Mouse (Mus musculus) kidney, postnatal 10 days (tissue): ENCODE data around the gene Klhl3.
A peak's percentile ranks its signal among the peaks of the same experiment; 100 is the strongest.

Source experiments
- DNase-seq: peaks from one replicate; pipeline ENCODE4 v3.0.0; 2021; ENCODE audit warnings: mixed read lengths

Gene Klhl3

GRCm38 (mm10) chr13:58023001-58023560 lies 90.3 kb downstream of the Klhl3 start:
- no peak for DNase-seq

GRCm38 (mm10) chr13:58020428-58020827 lies 93.0 kb downstream of the Klhl3 start:
- no peak for DNase-seq

GRCm38 (mm10) chr13:58017298-58017697 lies 96.1 kb downstream of the Klhl3 start:
- DNase-seq, result no peak

DNA sequence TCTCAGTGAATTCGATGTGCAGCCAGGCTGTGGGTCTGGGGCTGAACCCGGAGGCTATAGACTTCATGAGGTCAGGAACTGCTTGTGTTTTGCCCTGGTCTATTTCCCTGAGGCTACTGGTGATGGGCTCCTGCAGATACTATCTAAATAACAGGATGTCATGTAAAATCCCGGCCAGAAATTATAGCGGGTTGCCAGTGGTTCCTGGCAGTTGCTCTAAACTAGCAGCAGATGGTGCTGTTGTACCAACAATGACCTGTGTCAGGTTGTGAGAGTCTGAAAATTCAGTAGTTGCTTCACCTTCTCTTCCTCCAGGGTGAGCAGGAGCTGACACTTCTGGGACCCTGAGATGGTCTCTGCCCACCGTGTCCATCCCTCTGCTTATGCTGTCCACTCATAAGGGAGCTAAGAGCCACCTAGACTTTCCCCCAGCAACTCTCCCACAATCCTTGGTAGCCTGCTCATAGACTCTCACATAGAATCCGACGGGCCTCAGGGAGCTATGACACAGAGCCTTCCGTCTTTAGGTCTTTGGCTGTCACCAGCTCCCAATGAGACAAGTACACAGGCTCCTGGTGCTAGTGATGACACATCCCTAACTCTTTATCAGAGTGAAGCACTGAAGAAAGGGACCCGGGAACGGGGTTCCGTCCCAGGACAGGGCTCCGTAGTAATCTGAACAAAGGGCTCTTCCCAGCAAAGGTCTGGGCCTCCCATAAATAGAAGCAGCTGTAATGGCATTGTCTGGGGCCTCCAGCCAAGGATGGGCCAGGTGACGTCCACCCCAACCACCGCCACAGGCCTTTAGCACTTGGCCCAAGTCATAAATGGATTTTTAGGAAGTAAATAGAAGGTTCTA lies 101.1 kb downstream of the Klhl3 start:
- peak; percentile 73 for DNase-seq

- DNase-seq, result no peak
Measured at GRCm38 (mm10) chr13:58011526-58011925, 101.9 kb downstream of the Klhl3 start.

DNA sequence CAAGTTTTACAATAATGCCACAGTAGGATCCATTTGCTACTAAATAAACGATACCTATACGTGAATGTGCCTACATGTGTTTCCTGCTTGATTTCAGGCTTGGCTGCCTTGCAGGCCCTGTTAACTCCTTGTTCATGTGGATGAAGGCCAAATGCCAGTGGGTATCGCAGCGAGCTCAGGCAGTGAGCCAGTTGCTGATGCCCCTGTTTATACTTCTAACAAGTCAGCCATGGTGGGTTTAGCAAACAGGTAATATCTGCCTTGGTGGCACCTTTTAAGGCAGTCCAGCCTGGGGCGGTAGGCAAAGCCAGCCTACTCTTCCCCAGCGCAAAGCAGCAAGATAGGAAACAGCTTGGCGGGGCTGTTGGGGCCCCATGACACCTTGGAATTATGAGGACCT lies 103.0 kb downstream of the Klhl3 start:
- no peak for DNase-seq

DNA sequence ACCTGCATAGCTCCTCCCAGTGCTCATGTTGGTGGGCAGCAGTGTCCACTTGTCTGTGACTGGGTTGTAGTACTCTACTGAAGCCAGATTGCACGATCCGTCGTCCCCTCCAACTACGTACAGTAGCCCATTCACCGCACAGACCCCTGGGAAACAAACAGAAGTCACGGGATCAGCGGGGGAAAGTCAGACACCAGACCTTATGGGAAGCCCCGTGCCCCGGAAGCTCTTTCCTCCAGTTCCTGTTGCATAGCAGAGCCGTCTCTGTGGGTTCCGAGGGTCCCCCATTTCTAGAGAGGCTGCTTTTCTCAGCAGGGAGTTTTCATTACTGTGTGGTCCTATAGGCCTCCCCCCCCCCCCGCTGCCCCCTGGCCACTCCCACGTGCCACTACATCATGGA lies 104.1 kb downstream of the Klhl3 start:
- DNase-seq, result no peak

DNA sequence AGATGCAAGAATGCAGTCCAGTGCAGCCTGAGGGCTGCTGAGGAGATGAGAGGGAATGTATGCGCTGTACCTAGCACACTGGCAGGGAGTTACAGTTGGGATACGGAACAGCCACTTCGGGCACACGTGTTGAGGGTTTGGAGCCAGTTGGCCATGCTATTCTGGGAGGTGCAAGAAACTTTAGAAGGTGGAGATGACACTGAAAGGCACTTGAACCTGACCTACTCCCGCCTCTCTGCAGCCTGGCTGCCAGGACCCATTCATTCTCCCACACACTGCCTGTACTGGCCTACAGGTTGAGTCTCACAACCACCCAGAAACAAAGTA lies 105.4 kb downstream of the Klhl3 start:
- no peak for DNase-seq

GRCm38 (mm10) chr13:58007256-58008037 lies 105.9 kb downstream of the Klhl3 start:
- peak; percentile 46 for DNase-seq

DNA sequence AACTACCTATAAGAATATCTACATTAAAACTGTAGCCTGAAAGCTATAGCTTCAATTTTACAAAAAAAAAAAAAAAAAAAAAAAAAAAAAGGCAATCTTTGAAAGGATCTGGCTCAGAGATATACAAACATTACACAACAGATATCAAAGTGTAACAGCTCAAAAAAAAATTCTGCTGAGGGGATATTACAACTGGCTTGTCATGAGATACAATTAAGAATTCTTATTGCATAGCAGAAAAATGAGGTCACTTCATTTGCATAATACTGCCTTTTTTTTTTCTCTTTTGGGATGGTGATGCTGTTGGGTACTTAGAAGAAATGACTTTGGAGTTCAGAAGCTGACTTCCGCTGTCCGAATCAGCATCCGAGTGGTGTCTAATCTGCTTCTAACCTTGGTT lies 111.6 kb downstream of the Klhl3 start:
- DNase-seq, result no peak

- no peak for DNase-seq
Measured at GRCm38 (mm10) chr13:57996536-57996935, 116.9 kb downstream of the Klhl3 start.

DNA sequence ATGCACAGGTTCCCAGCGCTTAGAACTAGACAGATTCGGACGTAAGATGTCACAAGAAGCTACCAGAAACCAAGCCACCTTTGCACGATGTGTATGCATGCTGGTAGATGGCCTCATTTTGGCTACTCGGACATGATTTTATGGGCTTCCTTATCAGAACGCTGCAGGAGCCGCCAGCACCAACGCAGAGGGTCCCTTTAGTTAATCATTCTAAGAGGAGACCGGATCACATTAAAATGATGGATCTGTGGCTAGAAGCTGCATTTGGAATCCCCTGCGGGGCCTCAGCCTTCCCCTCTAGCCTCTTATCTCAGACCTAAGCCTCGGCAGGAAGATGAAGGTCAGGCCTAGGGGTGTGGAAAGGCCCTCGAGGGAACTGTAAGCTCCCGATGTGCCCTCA lies 117.5 kb downstream of the Klhl3 start:
- DNase-seq, result no peak

GRCm38 (mm10) chr13:57984637-57985036 lies 128.8 kb downstream of the Klhl3 start:
- no peak for DNase-seq

GRCm38 (mm10) chr13:57984163-57984562 lies 129.2 kb downstream of the Klhl3 start:
- DNase-seq, result no peak

GRCm38 (mm10) chr13:57983330-57983729 lies 130.1 kb downstream of the Klhl3 start:
- DNase-seq, result peak; percentile 26

GRCm38 (mm10) chr13:57982904-57983303 lies 130.5 kb downstream of the Klhl3 start:
- no peak for DNase-seq

- DNase-seq, result no peak
Measured at GRCm38 (mm10) chr13:57980679-57981078, 132.7 kb downstream of the Klhl3 start.

GRCm38 (mm10) chr13:57980071-57980470 lies 133.3 kb downstream of the Klhl3 start:
- DNase-seq, result no peak

DNA sequence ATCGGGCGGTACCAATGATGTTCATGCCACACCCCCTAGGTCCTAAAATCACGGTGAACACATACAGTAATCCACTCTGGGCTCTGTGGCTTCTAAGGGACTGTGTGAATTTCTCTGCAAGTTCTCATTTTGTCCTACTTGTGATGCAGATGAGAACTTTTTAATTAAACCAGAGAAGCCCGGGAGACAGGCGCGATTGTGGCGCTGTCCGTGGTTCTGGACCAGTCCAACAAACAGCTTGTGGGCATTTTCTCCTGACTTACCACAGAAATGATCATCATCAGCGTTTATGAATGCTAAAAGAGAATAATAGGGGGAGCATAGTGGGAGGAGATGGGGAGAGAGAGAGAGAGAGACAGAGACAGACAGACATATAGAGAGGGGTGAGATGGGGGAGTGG lies 134.5 kb downstream of the Klhl3 start:
- peak; percentile 71 for DNase-seq

DNA sequence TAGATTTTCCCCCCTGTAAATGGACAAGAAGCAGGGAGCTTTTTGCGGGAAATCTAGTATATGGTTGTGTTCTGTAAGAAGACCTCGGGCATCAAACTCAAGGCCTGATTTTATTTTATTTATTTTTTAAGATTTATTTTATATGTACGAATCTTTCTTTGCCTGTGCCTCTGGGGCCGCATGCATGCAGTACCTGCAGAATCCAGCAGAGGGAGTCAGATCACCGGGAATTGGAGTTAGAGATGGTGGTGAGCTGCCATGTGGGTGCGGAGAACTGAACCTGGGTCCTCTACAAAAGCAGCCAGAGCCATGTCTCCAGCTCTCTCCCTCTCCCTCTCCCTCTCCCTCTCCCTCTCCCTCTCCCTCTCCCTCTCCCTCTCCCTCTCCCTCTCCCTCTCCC lies 135.7 kb downstream of the Klhl3 start:
- DNase-seq, result no peak

- no peak for DNase-seq
Measured at GRCm38 (mm10) chr13:57965658-57966057, 147.7 kb downstream of the Klhl3 start.

GRCm38 (mm10) chr13:57960254-57960653 lies 153.1 kb downstream of the Klhl3 start:
- no peak for DNase-seq

DNA sequence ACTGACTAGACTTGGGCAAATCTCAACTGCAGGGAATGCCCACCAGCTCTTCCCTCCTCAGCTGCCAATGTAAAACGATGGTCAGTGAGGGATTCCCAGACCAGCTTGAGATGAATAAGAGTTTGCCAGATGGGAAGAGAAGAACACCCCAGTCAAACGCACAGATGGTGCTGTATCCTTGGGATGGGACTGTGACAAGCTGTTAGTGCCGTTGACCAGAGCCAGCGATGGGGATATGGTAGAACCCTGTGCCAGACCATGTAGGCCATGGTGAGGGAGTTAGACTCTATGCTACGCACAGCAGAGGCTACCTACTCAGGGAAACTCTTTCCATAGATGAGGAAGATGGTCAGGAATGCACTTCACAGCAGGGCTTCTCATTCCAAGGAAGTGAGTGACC lies 153.6 kb downstream of the Klhl3 start:
- DNase-seq, result no peak
